Mouse (Mus musculus) layer of hippocampus, postnatal 36 days (tissue): ENCODE data around the gene Atp6v1f. TPM values are rescaled to one million over a fixed set of nuclear protein-coding genes. Genes with fewer than 3 reads are reported as not detected.

ENCODE experiments used
- total RNA-seq, 2 experiments: library from RNA; stranded (reverse); gene quantifications; 2 replicates each; pipeline ENCODE4 v1.2.3; 2021

The Atp6v1f gene
- total RNA-seq, 2 experiments from 2014 or later: 242 to 264 TPM

Other genes with a start within 250 kb of the Atp6v1f start
- gene Hilpda, start 195.2 kb upstream of the Atp6v1f start, total RNA-seq: 1 to 10 TPM; 5.9 to 6.2 TPM
- under 1 TPM; 0.60 to 0.86 TPM for gene Fam71f2, start 188.1 kb upstream of the Atp6v1f start, total RNA-seq
- not detected for gene Fam71f1, start 148.6 kb upstream of the Atp6v1f start, total RNA-seq
- 10 to 100 TPM; 67.7 to 70.1 TPM for gene Calu, start 119.6 kb upstream of the Atp6v1f start, total RNA-seq
- gene Opn1sw, start 79.2 kb upstream of the Atp6v1f start, total RNA-seq: not detected
- gene Ccdc136, start 71.4 kb upstream of the Atp6v1f start, total RNA-seq: 10 to 100 TPM; 62.7 to 64.8 TPM
- gene Flnc, start 34.5 kb upstream of the Atp6v1f start, total RNA-seq: 1 to 10 TPM; 1.1 to 1.2 TPM
- gene Atp6v1fnb, start 3.7 kb downstream of the Atp6v1f start, total RNA-seq: 1 to 10 TPM; 1.2 to 2.0 TPM
- 1 to 10 TPM; 1.7 to 1.9 TPM for gene Kcp, start 40.2 kb downstream of the Atp6v1f start, total RNA-seq
- 1 to 10 TPM; 4.5 to 4.8 TPM for gene Irf5, start 58.9 kb downstream of the Atp6v1f start, total RNA-seq
- gene Tnpo3, start 142.2 kb downstream of the Atp6v1f start, total RNA-seq: 10 to 100 TPM; 72.3 to 73.1 TPM
- 10 to 100 TPM; 34.4 to 36.3 TPM for gene Tspan33, start 226.5 kb downstream of the Atp6v1f start, total RNA-seq